Mouse (Mus musculus) myocyte (in vitro differentiated cells): ENCODE measurements at regions not wholly inside any gene's neighbourhood (a gene's known extent, or its start where the extent isn't known, plus 50 kb on each side); places are given as distances from the start of the nearest gene placed in this dataset.

Experiments used
- E2F4 ChIP-seq: IDR thresholded peaks from one replicate; pipeline ENCODE4 v1.6.1; 2011; ENCODE audit warnings: mild to moderate bottlenecking, control low read depth, moderate library complexity; ENCODE audit not compliant: insufficient read depth
- MAX ChIP-seq: IDR thresholded peaks from one replicate; pipeline ENCODE4 v1.6.1; 2011; ENCODE audit warnings: low read depth, mild to moderate bottlenecking, control low read depth
- MYOD1 ChIP-seq, 3 experiments: IDR thresholded peaks; one replicate each; pipeline ENCODE4 v1.6.1; 2011; ENCODE audit warnings: control low read depth in 2 of 3, low read depth in 2 of 3, mild to moderate bottlenecking in 2 of 3, moderate library complexity in 1 of 3; ENCODE audit not compliant: insufficient read length in 2 of 3, control insufficient read depth in 1 of 3
- MYOG ChIP-seq, 3 experiments: IDR thresholded peaks; one replicate each; pipeline ENCODE4 v1.6.1; 2011; ENCODE audit warnings: control low read depth in 2 of 3, low read depth in 2 of 3, mild to moderate bottlenecking in 2 of 3; ENCODE audit not compliant: insufficient read length in 2 of 3, control insufficient read depth in 1 of 3, insufficient read depth in 1 of 3
- POLR2A ChIP-seq: IDR thresholded peaks from one replicate; pipeline ENCODE4 v1.6.1; 2011; ENCODE audit warnings: low read depth, mild to moderate bottlenecking, control low read depth, moderate library complexity; ENCODE audit not compliant: insufficient read length
- POLR2AphosphoS2 ChIP-seq: IDR thresholded peaks from one replicate; pipeline ENCODE4 v1.6.1; 2011; ENCODE audit warnings: low read depth, control low read depth; ENCODE audit not compliant: insufficient read length
- SRF ChIP-seq: IDR thresholded peaks from one replicate; pipeline ENCODE4 v1.6.1; 2011; ENCODE audit warnings: low read depth; ENCODE audit not compliant: control insufficient read depth, insufficient read length
- TCF3 ChIP-seq: IDR thresholded peaks from one replicate; pipeline ENCODE4 v1.6.1; 2011; ENCODE audit warnings: low read depth, control low read depth; ENCODE audit not compliant: insufficient read length
- USF1 ChIP-seq: IDR thresholded peaks from one replicate; pipeline ENCODE4 v1.6.1; 2011; ENCODE audit warnings: low read depth, mild to moderate bottlenecking, control low read depth, moderate library complexity

DNA sequence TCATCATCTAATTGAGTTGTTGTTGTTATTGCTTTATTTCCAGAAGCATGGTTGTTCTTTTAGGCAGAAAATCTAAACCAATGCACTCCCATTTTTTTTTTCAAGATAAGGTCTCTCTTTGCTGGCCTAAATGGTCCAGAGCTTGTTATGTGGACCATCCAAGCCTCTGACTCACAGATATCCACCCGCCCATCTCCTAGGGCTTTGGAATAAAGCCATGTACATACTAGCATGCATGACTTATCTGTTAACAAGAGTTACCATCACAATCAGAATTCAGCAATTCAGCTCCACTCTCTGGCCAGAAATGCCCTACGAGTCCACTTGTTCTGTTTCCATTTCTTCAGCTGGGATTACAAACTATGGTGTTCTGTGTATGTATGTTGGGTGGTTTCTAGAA lies 669.5 kb downstream of the Epha7 start:
- TF ChIP-seq POLR2A (no peak), USF1 (no peak), MAX (no peak), E2F4 (no peak), SRF (no peak), TCF3 (no peak), POLR2AphosphoS2 (no peak), MYOD1 (IDR thresholded peaks at IDR 0.05; ENCODE audit: control insufficient read depth in 1 of 3, insufficient read length in 2 of 3, low read depth in 2 of 3) (no peak), MYOG (IDR thresholded peaks at IDR 0.05; ENCODE audit: control insufficient read depth in 1 of 3, insufficient read depth in 1 of 3, insufficient read length in 2 of 3, low read depth in 2 of 3) (no peak)
